22 mouse cellular contexts compared by ENCODE assay signal in the genomic region with DNA sequence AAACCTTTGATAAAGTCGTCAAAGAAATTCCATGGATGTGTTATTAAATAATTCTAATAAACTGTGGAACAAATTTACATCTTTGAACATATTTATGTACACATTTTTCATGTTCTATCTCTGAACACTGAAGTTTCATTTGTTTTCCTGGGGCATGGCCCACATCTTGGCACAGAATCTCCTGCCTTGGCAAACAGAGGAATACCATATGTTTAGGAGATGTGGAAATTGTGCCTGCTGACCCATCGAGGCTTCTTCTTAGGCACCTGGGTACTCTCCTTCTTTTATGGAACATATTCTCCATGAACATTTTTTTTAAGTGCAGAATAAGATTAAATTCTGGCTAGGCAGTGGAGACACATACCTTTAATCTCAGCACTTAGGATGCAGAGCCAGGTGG. TPM values are rescaled to one million over a fixed set of nuclear protein-coding genes. Genes with fewer than 3 reads are reported as not detected.
A peak's percentile ranks its signal among the peaks of the same experiment; 100 is the strongest.
DNase-seq lines count a peak whose midpoint lies in the region; ATAC-seq and TF ChIP-seq lines count a peak whose summit lies in the region.
"Had no signal": no experiment of that assay in that cellular context is flagged by ENCODE, and none has a peak within 500 bp of the region (broad histone marks: within the 10 kb centered on the region; RNA-seq: fewer than 3 reads in every experiment).

No protein-coding gene starts in this region.

- peak; percentile 78 for ATAC-seq in cerebellum, adult (ENCODE audit: insufficient number of reproducible peaks, low FRiP score, low TSS enrichment)
- ATAC-seq: CD4-positive, CD25-positive, alpha-beta regulatory T cell, adult 4 months; forebrain, embryonic 13.5 days; forebrain, postnatal 0 days; hindbrain, postnatal 0 days had no signal

- TF ChIP-seq CTCF in cerebellum, adult 2 months (IDR thresholded peaks at IDR 0.05; ENCODE audit: borderline replicate concordance, insufficient read depth, low read depth, low read length): no peak

- no peak for DNase-seq in cerebellum, postnatal 4 days (ENCODE audit: low spot score in 2 of 2)
- peak; percentile 51 to 82 for DNase-seq in cerebellum, adult 2 months
- peak; percentile 54 to 75 for DNase-seq in cerebellum, postnatal 10 days
- DNase-seq in adrenal gland, postnatal 14 days: no peak
- no peak for DNase-seq in ovary, postnatal 14 days (ENCODE audit: low spot score)
- no peak for DNase-seq in ovary, adult 18-20 months (ENCODE audit: low spot score)
- DNase-seq: adrenal gland, adult 8-10 months; B cell, adult 2 months; forebrain, postnatal 0 days; gastrocnemius, adult 2 months; gastrocnemius, postnatal 36 days; heart, adult 18-20 months; heart, postnatal 14 days; kidney, adult 11 months had no signal

- peaks cover 2% of the 10 kb centered on the region; the same call in 1 of the 2 replicates for H3K4me1 ChIP-seq in cerebellum, adult 2 months (ENCODE audit: control insufficient read depth, insufficient read depth, low read length)
- H3K4me1 ChIP-seq: embryonic facial prominence, embryonic 13.5 days; forebrain, embryonic 13.5 days; heart, embryonic 15.5 days; hindbrain, embryonic 13.5 days had no signal

- 17% methylated on average over 2 of the region's 2 CpGs for WGBS in cerebellum, adult 2 months

- no peak overlapping the region for H3K27ac ChIP-seq in cerebellum, adult 2 months (ENCODE audit: insufficient read depth, low read length)
- H3K27ac ChIP-seq: embryonic facial prominence, embryonic 13.5 days; forebrain, embryonic 13.5 days; gastrocnemius, adult 2 months; heart, embryonic 15.5 days; hindbrain, embryonic 13.5 days; hindbrain, postnatal 0 days had no signal

- no peak overlapping the region for H3K4me3 ChIP-seq in cerebellum, adult 2 months (replicated peaks; ENCODE audit: insufficient read depth, low read depth, low read length)
- H3K4me3 ChIP-seq: embryonic facial prominence, embryonic 13.5 days; forebrain, embryonic 13.5 days; gastrocnemius, adult 2 months; heart, embryonic 15.5 days; hindbrain, embryonic 13.5 days had no signal

- TF ChIP-seq POLR2A in cerebellum, adult 2 months (IDR thresholded peaks at IDR 0.05; ENCODE audit: borderline replicate concordance, insufficient read depth, low read length): no peak

- no peaks in the 10 kb centered on the region for H3K27me3 ChIP-seq in cerebellum, adult 2 months (ENCODE audit: control insufficient read depth, insufficient read depth, low read length)
- H3K27me3 ChIP-seq: embryonic facial prominence, embryonic 13.5 days; heart, embryonic 15.5 days had no signal

RNA-seq across cellular contexts. Expression of gene Mitf, which starts 6.2 kb away (rescaled TPM):
- 9.5 and 10.2 TPM in 2 replicates for polyA plus RNA-seq in cerebellum, adult 2 months (2012; rRNA removed)
- 5.3 and 8.2 TPM in 2 replicates for total RNA-seq in adrenal gland, postnatal 14 days (2021)
- polyA plus RNA-seq: G1E had no signal

Comparison
In these comparisons a context has a peak if more than half of its experiments do, and no peak if none do; other contexts are left out.
1. DNase-seq: peak in cerebellum, adult 2 months (2 of 2) and cerebellum, postnatal 10 days (2 of 2); none in cerebellum, postnatal 4 days (0 of 2), adrenal gland, postnatal 14 days (single experiment), ovary, postnatal 14 days (single experiment) and ovary, adult 18-20 months (single experiment).